Mouse (Mus musculus) ES-E14 (cell line): Measurements from ENCODE around the gene Ccl11.

Experiments
- HCFC1 ChIP-seq: IDR thresholded peaks from 2 replicates; pipeline ENCODE4 v1.6.1; 2012; ENCODE audit warnings: low read length, inconsistent platforms, borderline replicate concordance; ENCODE audit not compliant: insufficient read depth
- ZNF384 ChIP-seq: IDR thresholded peaks from 2 replicates; pipeline ENCODE4 v1.6.1; 2012; ENCODE audit warnings: low read depth, low read length, inconsistent platforms

GRCm38 (mm10) chr11:82038535-82038934, 19.1 kb upstream of the Ccl11 start, which contains the start of gene Gm17268:
- TF ChIP-seq ZNF384, result no peak
- TF ChIP-seq HCFC1, result no peak
